Mouse (Mus musculus) ES-Bruce4 (cell line): Measurements from ENCODE around the gene Ctnnd2. TPM values are rescaled to one million over a fixed set of nuclear protein-coding genes. Genes with fewer than 3 reads are reported as not detected.

ENCODE experiments used
- H3K27ac ChIP-seq: 2 replicates; pipeline ENCODE4 v1.5.1; 2012; ENCODE audit warnings: low read length, inconsistent platforms; ENCODE audit not compliant: insufficient read depth
- H3K27me3 ChIP-seq: 2 replicates; pipeline ENCODE4 v1.6.1; 2012; ENCODE audit warnings: mild to moderate bottlenecking, low read length, inconsistent platforms; ENCODE audit not compliant: control insufficient read depth, poor library complexity, insufficient read depth, severe bottlenecking
- H3K36me3 ChIP-seq: 2 replicates; pipeline ENCODE4 v1.6.1; 2012; ENCODE audit warnings: inconsistent platforms, mild to moderate bottlenecking, low read length, moderate library complexity; ENCODE audit not compliant: control insufficient read depth, poor library complexity, insufficient read depth, severe bottlenecking
- H3K4me1 ChIP-seq: one replicate; pipeline ENCODE4 v1.8.1; 2011; ENCODE audit warnings: low read length; ENCODE audit not compliant: control insufficient read depth, insufficient read depth
- H3K4me3 ChIP-seq: 2 replicates; pipeline ENCODE4 v1.5.1; 2011; ENCODE audit warnings: low read depth, mild to moderate bottlenecking, low read length
- H3K9ac ChIP-seq: 2 replicates; pipeline ENCODE4 v1.6.1; 2012; ENCODE audit warnings: low read depth, mild to moderate bottlenecking, inconsistent platforms; ENCODE audit not compliant: poor library complexity, severe bottlenecking
- H3K9me3 ChIP-seq: replicated peaks from 2 replicates; pipeline ENCODE4 v1.6.1; 2012; ENCODE audit warnings: mild to moderate bottlenecking, low read length, inconsistent platforms; ENCODE audit not compliant: control insufficient read depth, poor library complexity, insufficient read depth, severe bottlenecking
- CTCF ChIP-seq: IDR thresholded peaks from one replicate; pipeline ENCODE4 v1.8.1; 2011; ENCODE audit warnings: low read depth, low read length
- EP300 ChIP-seq: IDR thresholded peaks from 2 replicates; pipeline ENCODE4 v1.6.1; 2011; ENCODE audit warnings: low read depth, low read length; ENCODE audit not compliant: insufficient read depth
- POLR2A ChIP-seq: IDR thresholded peaks from one replicate; pipeline ENCODE4 v1.8.1; 2011; ENCODE audit warnings: low read length; ENCODE audit not compliant: insufficient read depth
- polyA plus RNA-seq: library from polyadenylated mRNA; stranded (reverse); fragments of >200 nt; gene quantifications from 2 replicates; pipeline ENCODE4 v1.2.4, GENCODE M21; 2011; ENCODE audit warnings: low read depth; ENCODE audit not compliant: missing spikeins, insufficient read depth, insufficient read length

Gene Ctnnd2
- polyA plus RNA-seq, 1 experiment = 2.4 TPM

DNA sequence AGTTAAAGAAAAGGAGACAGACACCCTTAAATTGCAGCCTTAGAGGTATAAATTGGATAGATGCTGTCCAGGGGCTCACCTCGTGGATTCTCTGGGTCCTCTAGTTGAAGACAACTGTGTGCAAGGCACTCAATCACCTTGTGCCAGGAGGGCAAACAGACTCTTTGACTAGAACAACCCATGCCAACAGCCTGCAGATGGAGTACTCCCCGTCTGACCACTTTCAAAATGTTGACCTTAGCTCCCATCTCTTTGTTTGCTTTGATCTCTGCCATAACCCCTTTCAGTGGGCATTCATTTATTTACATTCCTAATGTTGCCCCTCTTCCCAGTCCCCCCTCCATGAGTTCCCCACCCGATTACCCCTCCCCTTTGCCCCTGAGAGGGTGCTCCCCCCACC is 891.3 kb downstream of the Ctnnd2 start:
- Histone ChIP-seq H3K4me1 (no peaks in the 10 kb centered on the region), H3K4me3 (no peak overlapping the region), H3K27me3 (no peaks in the 10 kb centered on the region), H3K9ac (no peak overlapping the region), H3K36me3 (no peaks in the 10 kb centered on the region), H3K9me3 (no peaks in the 10 kb centered on the region), H3K27ac (no peak overlapping the region)
- TF ChIP-seq POLR2A (no peak), EP300 (no peak), CTCF (no peak)

DNA sequence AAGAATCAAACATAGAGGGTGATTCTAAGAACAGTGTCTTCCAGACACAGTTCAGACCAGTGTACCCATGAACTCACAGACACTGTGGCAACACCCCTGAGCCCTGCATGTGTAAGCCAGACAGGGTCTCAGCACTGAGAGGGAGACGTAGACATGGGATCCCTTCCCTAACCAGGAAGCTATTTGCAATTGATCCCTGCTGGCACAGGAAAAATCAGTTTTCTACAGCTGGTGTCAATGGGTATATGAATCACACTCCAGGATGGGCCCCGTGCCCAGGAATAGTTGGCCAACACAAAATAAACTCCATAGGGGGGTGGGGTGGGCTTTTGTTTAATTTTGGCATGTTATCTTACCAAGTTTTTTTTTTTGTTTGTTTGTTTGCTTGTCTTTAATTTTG is 895.7 kb downstream of the Ctnnd2 start:
- H3K27ac ChIP-seq = no peak overlapping the region
- no peak overlapping the region for H3K9ac ChIP-seq
- H3K9me3 ChIP-seq = no peaks in the 10 kb centered on the region
- no peaks in the 10 kb centered on the region for H3K36me3 ChIP-seq
- TF ChIP-seq CTCF = no peak
- no peak for TF ChIP-seq EP300
- TF ChIP-seq POLR2A = no peak
- H3K4me1 ChIP-seq = no peaks in the 10 kb centered on the region
- no peaks in the 10 kb centered on the region for H3K27me3 ChIP-seq
- H3K4me3 ChIP-seq = no peak overlapping the region

DNA sequence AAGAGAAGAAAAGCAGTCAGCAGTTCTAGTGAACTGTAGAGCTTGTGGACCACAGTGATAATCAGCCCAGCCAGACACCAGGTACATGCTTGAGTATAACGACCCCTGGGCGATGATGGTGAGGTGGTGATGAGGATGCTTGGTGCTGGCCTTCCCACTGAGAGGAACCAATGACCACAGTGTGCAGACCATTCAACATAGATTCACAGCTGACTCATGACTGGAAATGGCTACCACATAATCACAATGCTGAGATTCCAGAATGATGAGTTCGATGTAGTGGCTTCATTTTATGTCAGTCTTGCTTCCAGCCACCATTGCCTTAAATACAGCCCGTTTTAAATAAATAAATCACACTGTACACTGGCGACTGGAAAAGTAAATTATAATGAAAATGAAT is 897.9 kb downstream of the Ctnnd2 start:
- no peak overlapping the region for H3K4me3 ChIP-seq
- H3K9ac ChIP-seq = no peak overlapping the region
- H3K36me3 ChIP-seq = no peaks in the 10 kb centered on the region
- no peak for TF ChIP-seq CTCF
- no peak for TF ChIP-seq EP300
- no peak for TF ChIP-seq POLR2A
- no peaks in the 10 kb centered on the region for H3K4me1 ChIP-seq
- no peak overlapping the region for H3K27ac ChIP-seq
- H3K9me3 ChIP-seq = no peaks in the 10 kb centered on the region
- no peaks in the 10 kb centered on the region for H3K27me3 ChIP-seq
